Mouse (Mus musculus): ENCODE results near the gene Atg9b. TPM values are rescaled to one million over a fixed set of nuclear protein-coding genes. Genes with fewer than 3 reads are reported as not detected.
"Not testable (repeated sequence)": the region's sequence is repeated elsewhere in the genome, so short reads cannot be mapped to it uniquely, and the experiment has no call there.

Atg9b gene
- polyA plus RNA-seq, 1 experiment, result 1.1 TPM

- no peak overlapping the region for H3K27ac ChIP-seq (ENCODE audit: control insufficient read depth, insufficient read depth, low read depth, low read length, poor library complexity)
- H3K4me1 ChIP-seq (ENCODE audit: control insufficient read depth, insufficient read depth, low read length), result no peaks in the 10 kb centered on the region
- no peak overlapping the region for H3K4me3 ChIP-seq (replicated peaks; ENCODE audit: control insufficient read depth, low read depth, low read length)
- 85% methylated on average over 5 of the region's 5 CpGs for WGBS
- TF ChIP-seq POLR2A (IDR thresholded peaks at IDR 0.05; ENCODE audit: borderline replicate concordance, control insufficient read depth, low read depth, low read length) (no peak), CTCF (IDR thresholded peaks at IDR 0.05; ENCODE audit: control insufficient read depth, insufficient read depth, low read length) (no peak)
Observed at GRCm38 (mm10) chr5:24400911-24401605, 9.1 kb upstream of the Atg9b start.

- no peaks in the 10 kb centered on the region for H3K4me1 ChIP-seq (ENCODE audit: control insufficient read depth, insufficient read depth, low read length)
- H3K27ac ChIP-seq (ENCODE audit: control insufficient read depth, insufficient read depth, low read depth, low read length, poor library complexity), result no peak overlapping the region
- no peak overlapping the region for H3K4me3 ChIP-seq (replicated peaks; ENCODE audit: control insufficient read depth, low read depth, low read length)
- TF ChIP-seq CTCF (IDR thresholded peaks at IDR 0.05; ENCODE audit: control insufficient read depth, insufficient read depth, low read length) (no peak), POLR2A (IDR thresholded peaks at IDR 0.05; ENCODE audit: borderline replicate concordance, control insufficient read depth, low read depth, low read length) (no peak)
- 90% methylated on average over 11 of the region's 11 CpGs for WGBS
Observed at GRCm38 (mm10) chr5:24400362-24400761, 8.4 kb upstream of the Atg9b start.

GRCm38 (mm10) chr5:24399686-24400085, 7.7 kb upstream of the Atg9b start:
- TF ChIP-seq CTCF (IDR thresholded peaks at IDR 0.05; ENCODE audit: control insufficient read depth, insufficient read depth, low read length) (no peak), POLR2A (IDR thresholded peaks at IDR 0.05; ENCODE audit: borderline replicate concordance, control insufficient read depth, low read depth, low read length) (no peak)
- no peak overlapping the region for H3K4me3 ChIP-seq (replicated peaks; ENCODE audit: control insufficient read depth, low read depth, low read length)
- H3K4me1 ChIP-seq (ENCODE audit: control insufficient read depth, insufficient read depth, low read length), result no peaks in the 10 kb centered on the region
- no peak overlapping the region for H3K27ac ChIP-seq (ENCODE audit: control insufficient read depth, insufficient read depth, low read depth, low read length, poor library complexity)
- 88% methylated on average over 10 of the region's 10 CpGs for WGBS

- H3K4me1 ChIP-seq (ENCODE audit: control insufficient read depth, insufficient read depth, low read length); H3K27ac ChIP-seq (ENCODE audit: control insufficient read depth, insufficient read depth, low read depth, low read length, poor library complexity); H3K4me3 ChIP-seq (replicated peaks; ENCODE audit: control insufficient read depth, low read depth, low read length): not testable (repeated sequence)
- 79% methylated on average over 6 of the region's 6 CpGs for WGBS
Observed at GRCm38 (mm10) chr5:24396254-24396653, 4.3 kb upstream of the Atg9b start.

GRCm38 (mm10) chr5:24394165-24394894, 2.4 kb upstream of the Atg9b start:
- Histone ChIP-seq H3K4me1 (ENCODE audit: control insufficient read depth, insufficient read depth, low read length) (no peaks in the 10 kb centered on the region; the same call in 1 of the 2 replicates), H3K4me3 (replicated peaks; ENCODE audit: control insufficient read depth, low read depth, low read length) (peak overlapping the region; percentile 86), H3K27ac (ENCODE audit: control insufficient read depth, insufficient read depth, low read depth, low read length, poor library complexity) (peak overlapping the region; percentile 61)
- TF ChIP-seq POLR2A (IDR thresholded peaks at IDR 0.05; ENCODE audit: borderline replicate concordance, control insufficient read depth, low read depth, low read length) (peak; percentile 60; the same call in 1 of the 2 replicates), CTCF (IDR thresholded peaks at IDR 0.05; ENCODE audit: control insufficient read depth, insufficient read depth, low read length) (peak; percentile 38; the same call in 1 of the 2 replicates)
- WGBS, result 2% methylated on average over 36 of the region's 36 CpGs

- Histone ChIP-seq H3K27ac (ENCODE audit: control insufficient read depth, insufficient read depth, low read depth, low read length, poor library complexity) (peak within 1 kb of the TSS; percentile 61), H3K4me1 (ENCODE audit: control insufficient read depth, insufficient read depth, low read length) (no peaks in the 10 kb centered on the region; the same call in 1 of the 2 replicates), H3K4me3 (replicated peaks; ENCODE audit: control insufficient read depth, low read depth, low read length) (peak within 1 kb of the TSS; percentile 86)
- TF ChIP-seq CTCF (IDR thresholded peaks at IDR 0.05; ENCODE audit: control insufficient read depth, insufficient read depth, low read length), result peak; percentile 94
- no peak for TF ChIP-seq POLR2A (IDR thresholded peaks at IDR 0.05; ENCODE audit: borderline replicate concordance, control insufficient read depth, low read depth, low read length)
- WGBS, result 7% methylated on average over 7 of the region's 7 CpGs
Observed at GRCm38 (mm10) chr5:24393392-24393997, 1.6 kb upstream of the Atg9b start, which contains the start of gene Abcb8. Gene Abcb8, plus strand, starts transcription at chr5:24393663.

- Histone ChIP-seq H3K4me1 (ENCODE audit: control insufficient read depth, insufficient read depth, low read length) (peaks cover 2% of the 10 kb centered on the region; the same call in 1 of the 2 replicates), H3K4me3 (replicated peaks; ENCODE audit: control insufficient read depth, low read depth, low read length) (no peak overlapping the region), H3K27ac (ENCODE audit: control insufficient read depth, insufficient read depth, low read depth, low read length, poor library complexity) (no peak overlapping the region)
- 74% methylated on average over 7 of the region's 7 CpGs for WGBS
- TF ChIP-seq CTCF (IDR thresholded peaks at IDR 0.05; ENCODE audit: control insufficient read depth, insufficient read depth, low read length) (no peak), POLR2A (IDR thresholded peaks at IDR 0.05; ENCODE audit: borderline replicate concordance, control insufficient read depth, low read depth, low read length) (no peak)
Observed at GRCm38 (mm10) chr5:24392724-24393123, 781 bp upstream of the Atg9b start.

GRCm38 (mm10) chr5:24389658-24390020, 2.3 kb downstream of the Atg9b start:
- no peak overlapping the region for H3K4me3 ChIP-seq (replicated peaks; ENCODE audit: control insufficient read depth, low read depth, low read length)
- H3K4me1 ChIP-seq (ENCODE audit: control insufficient read depth, insufficient read depth, low read length), result peaks cover 2% of the 10 kb centered on the region; the same call in 1 of the 2 replicates
- no peak overlapping the region for H3K27ac ChIP-seq (ENCODE audit: control insufficient read depth, insufficient read depth, low read depth, low read length, poor library complexity)
- 74% methylated on average over 4 of the region's 4 CpGs for WGBS
- TF ChIP-seq POLR2A (IDR thresholded peaks at IDR 0.05; ENCODE audit: borderline replicate concordance, control insufficient read depth, low read depth, low read length) (no peak), CTCF (IDR thresholded peaks at IDR 0.05; ENCODE audit: control insufficient read depth, insufficient read depth, low read length) (no peak)

All from bone marrow, adult 2 months (tissue).